Mouse (Mus musculus): ENCODE data around the gene Muc16. TPM values are rescaled to one million over a fixed set of nuclear protein-coding genes. Genes with fewer than 3 reads are reported as not detected.
A peak's percentile ranks its signal among the peaks of the same experiment; 100 is the strongest.

Muc16 gene
- not detected in 2 replicates for polyA plus RNA-seq (2014; fragmentation: Nextera tagmentation; extraction: Ambion mirVana)

- H3K36me3 ChIP-seq (replicated peaks; ENCODE audit: control insufficient read depth, insufficient read depth) = no peaks in the 10 kb centered on the region
- 80% methylated on average over 4 of the region's 4 CpGs for WGBS
- no peaks in the 10 kb centered on the region for H3K4me1 ChIP-seq (replicated peaks; ENCODE audit: control insufficient read depth, insufficient read depth, low read length)
- no peaks in the 10 kb centered on the region for H3K9me3 ChIP-seq (ENCODE audit: control insufficient read depth, low read length)
- no peak within 1 kb of the TSS for H3K27ac ChIP-seq
- DNase-seq (ENCODE audit: low spot score) (no peak), ATAC-seq (ENCODE audit: low FRiP score) (no peak)
- H3K4me3 ChIP-seq (replicated peaks; ENCODE audit: low read length) = no peak within 1 kb of the TSS
- H3K9ac ChIP-seq = no peak within 1 kb of the TSS
- H3K4me2 ChIP-seq (replicated peaks) = no peak within 1 kb of the TSS
- no peaks in the 10 kb centered on the region for H3K27me3 ChIP-seq (ENCODE audit: control insufficient read depth, insufficient read depth, low read length)
Measured at GRCm38 (mm10) chr9:18674480-18675154, at the start of gene Muc16. Muc16 (minus strand) TSS chr9:18674530.

DNA sequence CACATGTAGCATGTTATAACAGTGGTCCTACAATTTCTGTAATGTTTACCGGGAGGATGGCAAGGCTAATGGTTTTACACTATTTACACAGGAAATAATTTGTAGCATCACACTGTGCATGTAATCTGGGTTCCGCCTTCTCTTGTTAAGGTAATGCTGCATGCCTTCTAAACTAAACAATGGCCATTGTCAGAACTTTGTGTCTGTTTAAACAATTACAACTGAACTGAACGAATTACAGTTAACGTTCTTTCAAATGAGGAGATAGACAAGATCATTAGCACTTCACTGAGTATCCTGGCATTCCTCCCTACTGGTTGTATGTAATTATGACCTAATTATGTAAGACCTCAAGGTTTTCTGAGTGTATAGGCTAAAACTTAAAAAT, 48.4 kb upstream of the Muc16 start:
- ATAC-seq (ENCODE audit: low FRiP score) (no peak), DNase-seq (ENCODE audit: low spot score) (no peak)
- H3K9me3 ChIP-seq (ENCODE audit: control insufficient read depth, low read length) = no peaks in the 10 kb centered on the region
- no peak overlapping the region for H3K9ac ChIP-seq
- WGBS = 15% methylated on average over 4 of the region's 4 CpGs
- H3K4me1 ChIP-seq (replicated peaks; ENCODE audit: control insufficient read depth, insufficient read depth, low read length) = no peaks in the 10 kb centered on the region; the same call in 1 of the 2 replicates
- H3K27ac ChIP-seq = no peak overlapping the region
- H3K27me3 ChIP-seq (ENCODE audit: control insufficient read depth, insufficient read depth, low read length) = no peaks in the 10 kb centered on the region
- no peak overlapping the region for H3K4me2 ChIP-seq (replicated peaks)
- no peaks in the 10 kb centered on the region for H3K36me3 ChIP-seq (replicated peaks; ENCODE audit: control insufficient read depth, insufficient read depth)
- no peak overlapping the region for H3K4me3 ChIP-seq (replicated peaks; ENCODE audit: low read length)

DNA sequence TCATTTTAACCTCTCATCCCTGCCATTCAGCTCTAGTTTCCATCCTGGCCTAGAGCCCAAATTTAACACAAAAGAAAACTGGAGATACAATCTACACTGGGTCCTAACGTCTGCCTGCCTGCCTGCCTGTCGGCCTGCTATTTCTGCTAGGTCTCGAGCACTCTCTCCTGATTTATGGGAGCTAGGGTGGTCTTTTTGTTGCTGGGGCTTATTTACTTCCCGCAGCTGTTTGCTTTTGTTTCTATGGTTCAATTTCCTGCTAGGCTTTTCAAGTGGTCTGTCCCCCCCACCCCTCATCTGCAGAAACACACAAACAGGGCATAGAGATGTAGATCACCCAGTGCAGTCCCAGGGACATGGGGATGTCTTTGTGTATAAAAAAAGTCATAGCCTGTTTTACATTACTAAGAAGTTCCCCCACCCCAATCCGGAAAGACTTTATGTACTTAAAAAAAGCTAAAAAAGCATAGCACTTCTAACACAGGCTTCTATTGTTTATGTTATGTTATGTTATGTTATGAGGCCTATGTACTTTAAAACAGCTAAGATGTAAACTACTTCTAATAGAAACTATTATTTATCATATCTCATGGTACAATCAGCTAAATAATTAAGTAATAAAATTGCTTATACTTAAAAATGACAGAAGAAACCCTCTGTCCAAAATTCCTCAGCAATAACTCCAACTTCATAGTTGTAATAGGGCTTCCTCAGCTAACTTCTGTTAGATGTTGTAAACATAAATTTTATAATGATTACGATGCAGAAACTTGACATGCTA, 47.8 kb upstream of the Muc16 start:
- peak; percentile 84 for ATAC-seq (ENCODE audit: low FRiP score)
- 17% methylated on average over 6 of the region's 6 CpGs for WGBS

GRCm38 (mm10) chr9:18721011-18721410, 46.7 kb upstream of the Muc16 start:
- Histone ChIP-seq H3K4me1 (replicated peaks; ENCODE audit: control insufficient read depth, insufficient read depth, low read length) (no peaks in the 10 kb centered on the region; the same call in 1 of the 2 replicates), H3K4me3 (replicated peaks; ENCODE audit: low read length) (no peak overlapping the region), H3K27ac (no peak overlapping the region), H3K27me3 (ENCODE audit: control insufficient read depth, insufficient read depth, low read length) (no peaks in the 10 kb centered on the region), H3K9me3 (ENCODE audit: control insufficient read depth, low read length) (no peaks in the 10 kb centered on the region), H3K36me3 (replicated peaks; ENCODE audit: control insufficient read depth, insufficient read depth) (no peaks in the 10 kb centered on the region), H3K4me2 (replicated peaks) (no peak overlapping the region), H3K9ac (no peak overlapping the region)
- no peak for ATAC-seq (ENCODE audit: low FRiP score)
- WGBS = 49% methylated on average over 2 of the region's 2 CpGs
- DNase-seq (ENCODE audit: low spot score) = no peak

More for the DNA sequence above, 47.8 kb upstream of the Muc16 start:
- Histone ChIP-seq H3K4me2 (replicated peaks) (no peak overlapping the region), H3K27ac (no peak overlapping the region), H3K4me3 (replicated peaks; ENCODE audit: low read length) (no peak overlapping the region), H3K27me3 (ENCODE audit: control insufficient read depth, insufficient read depth, low read length) (no peaks in the 10 kb centered on the region), H3K4me1 (replicated peaks; ENCODE audit: control insufficient read depth, insufficient read depth, low read length) (no peaks in the 10 kb centered on the region; the same call in 1 of the 2 replicates), H3K9ac (no peak overlapping the region), H3K36me3 (replicated peaks; ENCODE audit: control insufficient read depth, insufficient read depth) (no peaks in the 10 kb centered on the region), H3K9me3 (ENCODE audit: control insufficient read depth, low read length) (no peaks in the 10 kb centered on the region)
- peak; percentile 46 for DNase-seq (ENCODE audit: low spot score)

DNA sequence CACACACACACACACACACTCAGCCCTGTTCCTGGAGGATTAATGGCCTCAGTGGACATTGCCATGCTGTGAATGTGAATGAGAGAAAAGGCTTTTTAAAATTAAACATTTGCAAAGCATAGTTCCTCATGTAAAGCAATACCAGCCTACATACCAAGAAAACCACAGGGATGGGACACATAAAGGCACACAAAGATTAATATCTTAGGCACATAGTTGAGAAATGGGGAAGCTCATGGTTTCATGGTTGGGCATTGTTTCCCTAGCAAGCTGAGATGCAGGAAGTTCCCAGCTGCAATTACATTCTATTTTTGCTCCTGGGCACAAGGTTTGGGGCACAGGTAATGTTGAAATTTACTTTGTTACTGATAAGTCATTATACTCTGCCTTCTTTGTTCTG, 31.3 kb upstream of the Muc16 start:
- Histone ChIP-seq H3K9me3 (ENCODE audit: control insufficient read depth, low read length) (no peaks in the 10 kb centered on the region), H3K27ac (no peak overlapping the region), H3K4me3 (replicated peaks; ENCODE audit: low read length) (no peak overlapping the region), H3K4me1 (replicated peaks; ENCODE audit: control insufficient read depth, insufficient read depth, low read length) (no peaks in the 10 kb centered on the region), H3K36me3 (replicated peaks; ENCODE audit: control insufficient read depth, insufficient read depth) (no peaks in the 10 kb centered on the region), H3K27me3 (ENCODE audit: control insufficient read depth, insufficient read depth, low read length) (no peaks in the 10 kb centered on the region), H3K4me2 (replicated peaks) (no peak overlapping the region), H3K9ac (no peak overlapping the region)
- ATAC-seq (ENCODE audit: low FRiP score) = no peak
- no peak for DNase-seq (ENCODE audit: low spot score)

DNA sequence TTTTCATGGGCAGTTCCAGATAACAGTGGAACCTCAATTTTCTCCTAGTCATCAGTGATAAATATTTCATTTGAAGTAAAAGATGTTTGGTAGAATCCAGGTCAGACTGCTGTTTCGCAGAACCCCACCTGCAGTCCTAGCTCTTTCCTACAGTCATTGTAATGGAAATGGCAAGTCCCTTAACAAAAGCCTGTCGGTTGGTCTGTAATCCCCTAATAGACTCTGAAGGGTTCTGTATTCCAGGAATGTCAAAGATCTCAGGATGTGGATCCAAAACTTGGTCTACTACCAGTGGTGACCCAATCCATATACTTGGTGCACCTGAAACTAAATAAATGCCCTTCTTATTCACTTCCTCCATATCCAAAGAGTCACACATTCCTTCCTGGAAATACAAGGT, 76.0 kb downstream of the Muc16 start:
- H3K27ac ChIP-seq = no peak overlapping the region
- H3K4me1 ChIP-seq (replicated peaks; ENCODE audit: control insufficient read depth, insufficient read depth, low read length) = no peaks in the 10 kb centered on the region
- DNase-seq (ENCODE audit: low spot score) = no peak
- no peak overlapping the region for H3K4me2 ChIP-seq (replicated peaks)
- no peaks in the 10 kb centered on the region for H3K27me3 ChIP-seq (ENCODE audit: control insufficient read depth, insufficient read depth, low read length)
- no peak overlapping the region for H3K9ac ChIP-seq
- no peak overlapping the region for H3K4me3 ChIP-seq (replicated peaks; ENCODE audit: low read length)
- 54% methylated on average over 2 of the region's 2 CpGs for WGBS
- no peak for ATAC-seq (ENCODE audit: low FRiP score)
- H3K36me3 ChIP-seq (replicated peaks; ENCODE audit: control insufficient read depth, insufficient read depth) = no peaks in the 10 kb centered on the region
- no peaks in the 10 kb centered on the region for H3K9me3 ChIP-seq (ENCODE audit: control insufficient read depth, low read length)

GRCm38 (mm10) chr9:18508098-18508497, 166.2 kb downstream of the Muc16 start:
- DNase-seq (ENCODE audit: low spot score) = peak; percentile 42
- H3K9me3 ChIP-seq (ENCODE audit: control insufficient read depth, low read length) = no peaks in the 10 kb centered on the region
- no peaks in the 10 kb centered on the region for H3K27me3 ChIP-seq (ENCODE audit: control insufficient read depth, insufficient read depth, low read length)
- H3K9ac ChIP-seq = no peak overlapping the region
- no peak overlapping the region for H3K27ac ChIP-seq
- no peaks in the 10 kb centered on the region for H3K4me1 ChIP-seq (replicated peaks; ENCODE audit: control insufficient read depth, insufficient read depth, low read length)
- 54% methylated on average over 2 of the region's 2 CpGs for WGBS
- no peaks in the 10 kb centered on the region for H3K36me3 ChIP-seq (replicated peaks; ENCODE audit: control insufficient read depth, insufficient read depth)
- 0 out of 2 replicates have a peak, but pooled peaks have one; percentile 37 for ATAC-seq (ENCODE audit: low FRiP score)
- H3K4me2 ChIP-seq (replicated peaks) = no peak overlapping the region
- no peak overlapping the region for H3K4me3 ChIP-seq (replicated peaks; ENCODE audit: low read length)

DNA sequence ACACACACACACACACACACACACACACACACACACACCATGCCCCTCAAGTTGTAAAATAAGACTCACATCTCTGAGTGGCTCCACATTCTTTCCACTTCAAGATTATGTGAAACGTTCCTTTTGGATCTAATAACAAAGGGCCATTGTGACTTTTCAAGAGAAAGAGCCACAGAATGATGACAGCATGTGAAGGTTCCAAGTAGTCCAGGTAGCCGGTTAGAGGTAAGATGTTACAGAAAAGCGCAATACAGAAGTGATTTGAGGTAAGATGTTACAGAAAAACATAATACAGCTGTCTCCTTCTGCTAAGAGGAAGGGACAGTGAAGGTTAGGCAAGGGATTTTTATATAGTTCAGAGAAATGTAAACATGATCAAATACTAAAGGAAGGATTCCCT, 196.2 kb downstream of the Muc16 start, which contains the start of the genes Zfp558 and Mbd3l1:
TSS of gene Zfp558 (minus strand) at position 101 of the 400 bp plus-strand sequence.
TSS of gene Mbd3l1 (plus strand) at position 192 of the 400 bp plus-strand sequence.
- H3K4me3 ChIP-seq (replicated peaks; ENCODE audit: low read length) = no peak within 1 kb of the TSS
- no peaks in the 10 kb centered on the region for H3K36me3 ChIP-seq (replicated peaks; ENCODE audit: control insufficient read depth, insufficient read depth)
- no peak for DNase-seq (ENCODE audit: low spot score)
- no peaks in the 10 kb centered on the region for H3K27me3 ChIP-seq (ENCODE audit: control insufficient read depth, insufficient read depth, low read length)
- H3K4me1 ChIP-seq (replicated peaks; ENCODE audit: control insufficient read depth, insufficient read depth, low read length) = peaks cover 5% of the 10 kb centered on the region
- 69% methylated on average over 3 of the region's 3 CpGs for WGBS
- no peak within 1 kb of the TSS for H3K9ac ChIP-seq
- H3K27ac ChIP-seq = no peak within 1 kb of the TSS
- ATAC-seq (ENCODE audit: low FRiP score) = no peak
- H3K9me3 ChIP-seq (ENCODE audit: control insufficient read depth, low read length) = no peaks in the 10 kb centered on the region
- no peak within 1 kb of the TSS for H3K4me2 ChIP-seq (replicated peaks)

GRCm38 (mm10) chr9:18473324-18474128, 200.8 kb downstream of the Muc16 start:
- WGBS = 5% methylated on average over 39 of the region's 39 CpGs
- DNase-seq (ENCODE audit: low spot score) = peak; percentile 87

More at GRCm38 (mm10) chr9:18473324-18474128, 200.8 kb downstream of the Muc16 start:
- H3K9me3 ChIP-seq (ENCODE audit: control insufficient read depth, low read length) = no peaks in the 10 kb centered on the region
- peak overlapping the region; percentile 65 for H3K4me3 ChIP-seq (replicated peaks; ENCODE audit: low read length)
- peak overlapping the region; percentile 87 for H3K9ac ChIP-seq
- H3K4me2 ChIP-seq (replicated peaks) = peak overlapping the region; percentile 87
- H3K27me3 ChIP-seq (ENCODE audit: control insufficient read depth, insufficient read depth, low read length) = no peaks in the 10 kb centered on the region
- peak overlapping the region; percentile 95 for H3K27ac ChIP-seq
- peaks cover 8% of the 10 kb centered on the region for H3K36me3 ChIP-seq (replicated peaks; ENCODE audit: control insufficient read depth, insufficient read depth)
- peaks cover 14% of the 10 kb centered on the region for H3K4me1 ChIP-seq (replicated peaks; ENCODE audit: control insufficient read depth, insufficient read depth, low read length)
- peak; percentile 97 for ATAC-seq (ENCODE audit: low FRiP score)
